Mouse (Mus musculus) embryonic facial prominence, embryonic 12.5 days (tissue): Measurements from ENCODE around the gene Wbp1l. TPM values are rescaled to one million over a fixed set of nuclear protein-coding genes. Genes with fewer than 3 reads are reported as not detected.

Experiments used
- ATAC-seq: fragments of 200-750 bp; cut with Nextera tagmentation; 2 replicates; pipeline ENCODE4 v1.8.0; 2017; ENCODE audit not compliant: insufficient number of reproducible peaks, insufficient read depth, low FRiP score, low TSS enrichment
- H3K27ac ChIP-seq: fragments of 300-500 bp; sonication (generic); 2 replicates; pipeline ENCODE4 v1.5.1; 2016; ENCODE audit warnings: mild to moderate bottlenecking
- H3K27me3 ChIP-seq: fragments of 300-500 bp; sonication (generic); 2 replicates; pipeline ENCODE4 v1.6.1; 2016; ENCODE audit warnings: mild to moderate bottlenecking, moderate library complexity
- H3K36me3 ChIP-seq: fragments of 300-500 bp; sonication (generic); 2 replicates; pipeline ENCODE4 v1.6.1; 2016; ENCODE audit warnings: mild to moderate bottlenecking
- H3K4me1 ChIP-seq: fragments of 300-500 bp; sonication (generic); 2 replicates; pipeline ENCODE4 v1.6.1; 2016
- H3K4me2 ChIP-seq: fragments of 300-500 bp; sonication (generic); replicated peaks from 2 replicates; pipeline ENCODE4 v1.6.1; 2016; ENCODE audit warnings: mild to moderate bottlenecking, moderate library complexity
- H3K4me3 ChIP-seq: fragments of 300-500 bp; sonication (generic); 2 replicates; pipeline ENCODE4 v1.5.1; 2016; ENCODE audit warnings: mild to moderate bottlenecking
- H3K9ac ChIP-seq: fragments of 300-500 bp; sonication (generic); 2 replicates; pipeline ENCODE4 v1.6.1; 2016; ENCODE audit warnings: mild to moderate bottlenecking, moderate library complexity
- H3K9me3 ChIP-seq: fragments of 300-500 bp; sonication (generic); 2 replicates; pipeline ENCODE4 v1.6.1; 2016; ENCODE audit warnings: mild to moderate bottlenecking, moderate library complexity
- WGBS: fragments of 180-500 bp; shearing (Covaris S2); methylation state at CpG from one replicate; pipeline ENCODE4 v1.1.7; 2016; 5-methylcytosine and 5-hydroxymethylcytosine counted together
- polyA plus RNA-seq: library from polyadenylated mRNA; unstranded; fragments of >200 nt; fragmentation: Nextera tagmentation; extraction: Ambion mirVana; gene quantifications from 2 replicates; pipeline ENCODE4 v1.2.1, GENCODE M21; 2016

Wbp1l gene
- polyA plus RNA-seq, 1 experiment from 2014 or later = 52.5 TPM

- H3K9me3 ChIP-seq = no peaks in the 10 kb centered on the region
- ATAC-seq = no peak
- H3K4me1 ChIP-seq = peaks cover 61% of the 10 kb centered on the region
- H3K9ac ChIP-seq = no peak overlapping the region; the same call in 1 of the 2 replicates
- 0 out of 2 replicates have a peak overlapping the region, but pooled peaks have one; percentile 51 for H3K27ac ChIP-seq
- H3K36me3 ChIP-seq = 0 out of 2 replicates have a peak, but pooled peaks cover 3% of the 10 kb centered on the region
- no peak overlapping the region for H3K4me3 ChIP-seq
- no peaks in the 10 kb centered on the region for H3K27me3 ChIP-seq
- H3K4me2 ChIP-seq = no peak overlapping the region
Measured at GRCm38 (mm10) chr19:46639053-46639452, 40.2 kb downstream of the Wbp1l start.

GRCm38 (mm10) chr19:46639496-46639895 lies 40.6 kb downstream of the Wbp1l start:
- no peak overlapping the region; the same call in 1 of the 2 replicates for H3K9ac ChIP-seq
- WGBS = 72% methylated on average over 14 of the region's 14 CpGs
- no peaks in the 10 kb centered on the region for H3K27me3 ChIP-seq
- H3K9me3 ChIP-seq = no peaks in the 10 kb centered on the region
- 0 out of 2 replicates have a peak, but pooled peaks cover 3% of the 10 kb centered on the region for H3K36me3 ChIP-seq
- H3K4me2 ChIP-seq = no peak overlapping the region
- peaks cover 65% of the 10 kb centered on the region for H3K4me1 ChIP-seq
- no peak overlapping the region for H3K4me3 ChIP-seq
- peak overlapping the region; percentile 51; the same call in 1 of the 2 replicates for H3K27ac ChIP-seq
- no peak for ATAC-seq

- Histone ChIP-seq H3K4me3 (no peak overlapping the region), H3K9me3 (no peaks in the 10 kb centered on the region), H3K27me3 (no peaks in the 10 kb centered on the region), H3K9ac (no peak overlapping the region), H3K4me2 (no peak overlapping the region), H3K36me3 (0 out of 2 replicates have a peak, but pooled peaks cover 3% of the 10 kb centered on the region), H3K27ac (peak overlapping the region; percentile 83; the same call in 1 of the 2 replicates), H3K4me1 (peaks cover 77% of the 10 kb centered on the region)
- 83% methylated on average over 8 of the region's 8 CpGs for WGBS
- no peak for ATAC-seq
Measured at GRCm38 (mm10) chr19:46640780-46641179, 41.9 kb downstream of the Wbp1l start.

- WGBS = 60% methylated on average over 19 of the region's 19 CpGs
- Histone ChIP-seq H3K4me1 (peaks cover 81% of the 10 kb centered on the region), H3K4me3 (no peak overlapping the region), H3K9me3 (no peaks in the 10 kb centered on the region), H3K27me3 (no peaks in the 10 kb centered on the region), H3K9ac (no peak overlapping the region), H3K27ac (peak overlapping the region; percentile 83), H3K36me3 (0 out of 2 replicates have a peak, but pooled peaks cover 3% of the 10 kb centered on the region), H3K4me2 (no peak overlapping the region)
- ATAC-seq = no peak
Measured at GRCm38 (mm10) chr19:46641420-46642085, 42.7 kb downstream of the Wbp1l start.

GRCm38 (mm10) chr19:46642136-46642753 lies 43.4 kb downstream of the Wbp1l start:
- H3K36me3 ChIP-seq = 0 out of 2 replicates have a peak, but pooled peaks cover 3% of the 10 kb centered on the region
- no peak overlapping the region for H3K9ac ChIP-seq
- H3K27me3 ChIP-seq = no peaks in the 10 kb centered on the region
- no peak for ATAC-seq
- no peaks in the 10 kb centered on the region for H3K9me3 ChIP-seq
- H3K4me1 ChIP-seq = peaks cover 83% of the 10 kb centered on the region
- H3K4me2 ChIP-seq = no peak overlapping the region
- WGBS = 64% methylated on average over 22 of the region's 22 CpGs
- no peak overlapping the region for H3K4me3 ChIP-seq
- peak overlapping the region; percentile 83 for H3K27ac ChIP-seq

GRCm38 (mm10) chr19:46643236-46643635 lies 44.4 kb downstream of the Wbp1l start:
- H3K4me2 ChIP-seq = no peak overlapping the region
- no peak for ATAC-seq
- no peaks in the 10 kb centered on the region for H3K27me3 ChIP-seq
- no peak overlapping the region for H3K4me3 ChIP-seq
- peaks cover 89% of the 10 kb centered on the region for H3K4me1 ChIP-seq
- 0 out of 2 replicates have a peak, but pooled peaks cover 3% of the 10 kb centered on the region for H3K36me3 ChIP-seq
- H3K27ac ChIP-seq = peak overlapping the region; percentile 14; the same call in 1 of the 2 replicates
- no peaks in the 10 kb centered on the region for H3K9me3 ChIP-seq
- 72% methylated on average over 5 of the region's 5 CpGs for WGBS
- no peak overlapping the region for H3K9ac ChIP-seq

GRCm38 (mm10) chr19:46644343-46644792 lies 45.5 kb downstream of the Wbp1l start:
- H3K4me1 ChIP-seq = peaks cover 82% of the 10 kb centered on the region
- 69% methylated on average over 10 of the region's 10 CpGs for WGBS
- H3K4me2 ChIP-seq = no peak overlapping the region
- peaks cover 3% of the 10 kb centered on the region; the same call in 1 of the 2 replicates for H3K36me3 ChIP-seq
- H3K9me3 ChIP-seq = no peaks in the 10 kb centered on the region
- H3K4me3 ChIP-seq = no peak overlapping the region
- no peaks in the 10 kb centered on the region for H3K27me3 ChIP-seq
- no peak overlapping the region for H3K9ac ChIP-seq
- ATAC-seq = no peak
- H3K27ac ChIP-seq = peak overlapping the region; percentile 83

- H3K9me3 ChIP-seq = no peaks in the 10 kb centered on the region
- H3K4me3 ChIP-seq = no peak overlapping the region
- H3K4me1 ChIP-seq = peaks cover 76% of the 10 kb centered on the region
- peaks cover 3% of the 10 kb centered on the region; the same call in 1 of the 2 replicates for H3K36me3 ChIP-seq
- no peak; the same call in none of the 2 replicates for ATAC-seq
- no peak overlapping the region for H3K4me2 ChIP-seq
- 14% methylated on average over 12 of the region's 12 CpGs for WGBS
- no peak overlapping the region for H3K9ac ChIP-seq
- no peaks in the 10 kb centered on the region for H3K27me3 ChIP-seq
- peak overlapping the region; percentile 83 for H3K27ac ChIP-seq
Measured at GRCm38 (mm10) chr19:46644793-46645602, 46.1 kb downstream of the Wbp1l start.

GRCm38 (mm10) chr19:46646041-46646481 lies 47.2 kb downstream of the Wbp1l start:
- H3K4me3 ChIP-seq = no peak overlapping the region
- peak overlapping the region; percentile 83 for H3K27ac ChIP-seq
- no peak overlapping the region for H3K9ac ChIP-seq
- peaks cover 69% of the 10 kb centered on the region for H3K4me1 ChIP-seq
- peaks cover 3% of the 10 kb centered on the region; the same call in 1 of the 2 replicates for H3K36me3 ChIP-seq
- H3K27me3 ChIP-seq = no peaks in the 10 kb centered on the region
- H3K4me2 ChIP-seq = no peak overlapping the region
- 46% methylated on average over 12 of the region's 12 CpGs for WGBS
- no peak for ATAC-seq
- no peaks in the 10 kb centered on the region for H3K9me3 ChIP-seq

GRCm38 (mm10) chr19:46647254-46647653 lies 48.4 kb downstream of the Wbp1l start:
- Histone ChIP-seq H3K27me3 (no peaks in the 10 kb centered on the region), H3K9ac (no peak overlapping the region), H3K36me3 (peaks cover 5% of the 10 kb centered on the region), H3K4me2 (no peak overlapping the region), H3K4me1 (peaks cover 57% of the 10 kb centered on the region), H3K4me3 (no peak overlapping the region), H3K9me3 (no peaks in the 10 kb centered on the region), H3K27ac (0 out of 2 replicates have a peak overlapping the region, but pooled peaks have one; percentile 23)
- 42% methylated on average over 3 of the region's 3 CpGs for WGBS
- no peak for ATAC-seq

- no peak overlapping the region for H3K27ac ChIP-seq
- H3K36me3 ChIP-seq = peaks cover 10% of the 10 kb centered on the region
- H3K9me3 ChIP-seq = no peaks in the 10 kb centered on the region
- no peak overlapping the region for H3K4me2 ChIP-seq
- H3K4me1 ChIP-seq = peaks cover 51% of the 10 kb centered on the region
- WGBS = 79% methylated on average over 8 of the region's 8 CpGs
- ATAC-seq = no peak
- H3K27me3 ChIP-seq = no peaks in the 10 kb centered on the region
- H3K4me3 ChIP-seq = no peak overlapping the region
- H3K9ac ChIP-seq = no peak overlapping the region
Measured at GRCm38 (mm10) chr19:46647850-46648249, 49.0 kb downstream of the Wbp1l start.
